Mouse (Mus musculus) brown adipose tissue, adult 24 weeks (tissue): ENCODE results near the gene Hmgb1. TPM values are rescaled to one million over a fixed set of nuclear protein-coding genes. Genes with fewer than 3 reads are reported as not detected.
A peak's percentile ranks its signal among the peaks of the same experiment; 100 is the strongest.

ENCODE experiments used
- H3K27ac ChIP-seq: fragments of 200-500 bp; replicated peaks from 2 replicates; pipeline ENCODE4 v1.5.1; 2012; ENCODE audit warnings: low read depth, mild to moderate bottlenecking, low read length
- H3K4me1 ChIP-seq: fragments of 200-500 bp; 2 replicates; pipeline ENCODE4 v1.6.1; 2012; ENCODE audit warnings: low read length, mixed read lengths; ENCODE audit not compliant: control insufficient read depth, insufficient read depth, insufficient read length
- H3K4me3 ChIP-seq: fragments of 200-500 bp; 2 replicates; pipeline ENCODE4 v1.5.1; 2012; ENCODE audit warnings: low read depth, mild to moderate bottlenecking, low read length, moderate library complexity; ENCODE audit not compliant: insufficient read depth
- polyA plus RNA-seq: library from polyadenylated mRNA; stranded (reverse); fragments of >200 nt; gene quantifications from 2 replicates; pipeline ENCODE4 v1.2.4, GENCODE M21; 2012; ENCODE audit not compliant: missing spikeins, insufficient read depth, insufficient read length

The Hmgb1 gene
- polyA plus RNA-seq, 1 experiment = 51.1 TPM

- Histone ChIP-seq H3K4me3 (peak overlapping the region; percentile 74), H3K4me1 (no peaks in the 10 kb centered on the region), H3K27ac (peak overlapping the region; percentile 91)
Observed at GRCm38 (mm10) chr5:149051194-149051570, 133.1 kb downstream of the Hmgb1 start.

DNA sequence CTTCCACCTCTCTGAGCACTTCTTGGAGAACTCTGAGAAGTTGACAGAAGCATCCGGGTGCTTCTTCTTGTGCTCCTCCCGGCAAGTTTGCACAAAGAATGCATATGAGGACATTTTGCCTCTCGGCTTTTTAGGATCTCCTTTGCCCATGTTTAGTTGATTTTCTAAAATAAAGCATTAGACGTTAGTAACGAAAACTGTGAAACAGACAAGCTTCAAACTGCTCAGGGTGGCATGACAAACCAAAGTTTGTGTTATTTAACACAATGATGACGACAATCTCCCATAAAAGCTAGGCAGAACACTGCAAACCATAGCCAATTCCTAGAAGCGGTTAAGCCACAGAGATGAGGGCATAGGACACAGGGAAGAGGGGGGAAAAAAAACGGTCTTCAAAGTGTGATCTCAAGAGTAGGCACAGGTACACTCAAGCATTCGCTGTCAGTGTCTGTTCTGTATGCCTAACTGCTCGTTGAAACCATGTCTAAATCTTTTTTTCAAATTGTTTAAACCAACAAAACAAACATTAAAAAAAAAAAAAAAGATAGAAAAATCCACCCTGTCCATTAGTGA lies 133.6 kb downstream of the Hmgb1 start:
- Histone ChIP-seq H3K27ac (peak overlapping the region; percentile 91), H3K4me1 (no peaks in the 10 kb centered on the region), H3K4me3 (peak overlapping the region; percentile 74)

GRCm38 (mm10) chr5:149049435-149049834 lies 134.9 kb downstream of the Hmgb1 start:
- Histone ChIP-seq H3K4me3 (no peak overlapping the region), H3K4me1 (no peaks in the 10 kb centered on the region), H3K27ac (no peak overlapping the region)

DNA sequence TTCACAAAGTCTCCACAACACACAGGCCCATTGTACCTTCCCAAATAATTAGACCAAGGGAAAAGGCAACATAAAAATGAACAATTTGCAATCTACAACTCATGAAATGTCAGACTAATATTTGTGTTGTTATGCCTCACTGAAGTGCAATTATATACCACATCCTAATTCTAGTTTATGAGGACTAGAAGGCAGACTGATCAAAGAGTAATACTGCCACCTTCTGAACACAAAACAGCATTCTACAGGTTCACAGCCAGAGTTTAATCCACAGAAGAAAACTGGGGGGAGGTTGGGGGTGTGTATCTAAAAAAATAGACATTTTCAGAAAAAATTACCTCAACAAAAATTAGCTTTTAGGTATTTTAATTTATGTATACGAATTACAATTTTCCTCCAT lies 135.3 kb downstream of the Hmgb1 start:
- Histone ChIP-seq H3K27ac (no peak overlapping the region), H3K4me3 (no peak overlapping the region), H3K4me1 (no peaks in the 10 kb centered on the region)

DNA sequence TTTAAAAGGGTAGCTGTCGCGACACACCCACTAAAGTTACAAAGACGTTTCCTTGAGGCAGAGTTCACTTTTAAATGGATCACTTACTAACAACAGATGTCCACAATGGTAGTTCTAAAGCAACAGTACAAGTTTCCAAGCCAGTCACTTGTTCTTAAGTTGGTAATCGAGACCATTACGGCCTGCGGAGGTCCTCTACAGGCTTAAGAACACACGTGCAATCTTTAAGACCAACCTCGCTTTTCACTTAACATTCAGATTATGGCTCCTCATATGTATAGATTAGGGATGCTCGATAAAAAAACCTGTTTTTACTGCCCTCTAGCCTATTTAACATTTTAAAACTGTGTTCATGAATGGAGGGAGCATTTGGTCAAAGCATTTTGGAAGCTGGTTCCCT lies 137.6 kb downstream of the Hmgb1 start:
- Histone ChIP-seq H3K4me1 (no peaks in the 10 kb centered on the region), H3K4me3 (no peak overlapping the region), H3K27ac (no peak overlapping the region)

DNA sequence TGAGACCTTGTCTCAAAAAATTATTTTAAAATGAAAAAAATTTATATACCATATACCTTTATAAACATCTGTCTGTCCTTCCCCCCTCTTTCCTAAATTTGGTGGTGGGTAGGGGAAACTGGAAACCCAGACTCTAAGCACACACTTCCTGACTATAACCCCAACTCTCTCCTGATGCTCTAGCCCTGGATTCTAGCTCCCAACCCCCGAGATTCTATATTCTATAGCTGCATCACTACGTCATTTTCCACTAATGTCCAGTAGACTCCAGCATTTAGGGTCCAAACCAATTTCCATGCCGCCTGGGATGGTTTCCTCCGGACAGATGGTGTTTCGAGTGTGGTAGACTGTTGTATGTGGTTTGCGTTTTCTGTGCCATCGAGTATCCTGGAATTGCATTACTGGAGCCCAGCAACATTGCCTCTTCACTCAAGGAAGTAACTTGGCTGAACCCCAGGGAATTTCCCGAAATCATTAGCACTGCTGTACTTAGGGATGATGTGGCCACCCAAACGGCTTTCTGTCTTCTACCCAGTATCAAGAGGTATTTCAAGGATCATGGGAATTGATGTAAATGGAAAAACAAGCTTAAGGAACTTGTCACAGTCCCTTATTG lies 138.7 kb downstream of the Hmgb1 start:
- Histone ChIP-seq H3K4me1 (no peaks in the 10 kb centered on the region), H3K27ac (no peak overlapping the region), H3K4me3 (no peak overlapping the region)

DNA sequence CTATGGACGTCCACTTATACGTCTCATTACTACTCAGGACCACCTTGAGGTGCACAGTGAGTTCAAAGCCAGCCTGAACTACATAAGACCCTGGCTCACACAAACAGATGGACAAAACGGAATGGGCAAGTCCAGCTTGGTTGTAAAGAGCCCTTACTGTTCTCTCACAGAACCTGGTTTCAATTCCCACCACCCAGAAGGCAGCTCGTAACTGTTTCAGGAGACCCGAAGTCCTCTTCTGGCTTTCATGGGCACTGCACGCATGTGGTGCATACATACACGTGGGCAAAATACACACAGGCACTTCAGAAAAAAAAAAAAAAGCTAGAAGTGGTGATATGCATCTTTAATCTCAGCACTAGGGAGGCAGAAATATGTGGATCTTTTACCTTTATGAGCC lies 139.2 kb downstream of the Hmgb1 start:
- Histone ChIP-seq H3K4me1 (no peaks in the 10 kb centered on the region), H3K27ac (no peak overlapping the region), H3K4me3 (no peak overlapping the region)

GRCm38 (mm10) chr5:149044067-149044466 lies 140.2 kb downstream of the Hmgb1 start:
- Histone ChIP-seq H3K4me3 (no peak overlapping the region), H3K27ac (no peak overlapping the region), H3K4me1 (no peaks in the 10 kb centered on the region)

DNA sequence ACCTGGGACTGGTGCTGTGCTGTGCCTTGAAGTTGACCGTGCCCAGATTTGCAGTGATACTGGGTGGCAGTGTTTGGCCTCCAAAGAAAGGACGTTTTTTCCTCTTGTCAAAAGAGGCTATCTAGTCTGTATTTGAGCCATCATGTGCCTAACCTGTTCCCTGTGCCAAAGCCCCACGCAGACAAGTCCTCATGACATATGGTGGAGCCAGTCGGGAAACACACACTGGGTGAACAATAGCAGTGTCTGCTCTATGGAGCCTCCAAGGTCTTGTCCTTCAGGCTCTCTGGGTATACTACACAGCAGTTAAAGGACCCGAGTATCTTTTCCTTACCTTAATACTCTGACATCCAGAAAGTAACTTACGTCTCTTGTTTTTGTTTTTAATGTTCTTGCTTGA lies 141.0 kb downstream of the Hmgb1 start:
- no peak overlapping the region for H3K4me3 ChIP-seq
- no peaks in the 10 kb centered on the region for H3K4me1 ChIP-seq
- no peak overlapping the region for H3K27ac ChIP-seq

- H3K4me3 ChIP-seq = no peak overlapping the region
- no peaks in the 10 kb centered on the region for H3K4me1 ChIP-seq
- no peak overlapping the region for H3K27ac ChIP-seq
Observed at GRCm38 (mm10) chr5:149039825-149040224, 144.5 kb downstream of the Hmgb1 start.

GRCm38 (mm10) chr5:149037729-149038128 lies 146.6 kb downstream of the Hmgb1 start:
- Histone ChIP-seq H3K4me3 (no peak overlapping the region), H3K27ac (no peak overlapping the region), H3K4me1 (no peaks in the 10 kb centered on the region)

DNA sequence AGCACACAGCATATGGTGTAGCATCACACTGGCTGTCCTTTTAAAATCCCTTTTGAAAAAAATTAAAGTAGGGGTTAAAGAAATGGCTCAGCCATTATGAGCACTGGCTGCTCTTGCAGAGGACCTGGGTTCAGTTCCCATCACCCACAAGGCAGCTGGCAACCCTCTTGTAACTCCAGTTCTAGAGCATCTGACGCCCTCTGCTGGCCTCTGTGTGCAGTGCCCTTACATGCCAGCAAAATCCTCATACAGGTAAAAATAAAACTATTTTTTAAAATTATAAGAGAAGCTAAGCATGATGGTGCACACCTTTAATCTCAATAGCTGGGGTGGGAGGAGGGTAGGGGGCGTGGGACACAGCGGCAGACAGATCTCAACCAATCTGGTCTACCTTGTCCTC lies 147.4 kb downstream of the Hmgb1 start:
- no peak overlapping the region for H3K27ac ChIP-seq
- H3K4me1 ChIP-seq = peaks cover 1% of the 10 kb centered on the region; the same call in 1 of the 2 replicates
- no peak overlapping the region for H3K4me3 ChIP-seq

DNA sequence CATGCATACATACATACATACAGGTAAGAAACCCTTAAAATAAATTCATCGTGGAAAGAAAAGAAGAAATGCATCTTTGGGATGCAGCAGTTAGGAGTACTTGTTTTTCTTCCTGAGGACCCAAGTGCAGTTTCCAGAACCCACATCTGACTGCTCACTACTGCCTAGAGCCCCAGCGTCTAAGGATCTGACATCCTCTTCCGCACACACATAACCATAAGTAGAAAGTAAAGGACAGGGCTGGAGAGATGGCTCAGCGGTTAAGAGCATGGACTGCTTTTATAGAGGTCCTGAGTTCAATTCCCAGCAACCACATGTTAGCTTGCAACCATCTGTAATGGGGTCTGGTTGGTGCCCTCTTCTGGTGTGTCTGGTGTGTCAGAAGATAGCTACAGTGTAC lies 151.9 kb downstream of the Hmgb1 start:
- no peak overlapping the region for H3K27ac ChIP-seq
- peaks cover 5% of the 10 kb centered on the region; the same call in 1 of the 2 replicates for H3K4me1 ChIP-seq
- H3K4me3 ChIP-seq = no peak overlapping the region

GRCm38 (mm10) chr5:149031199-149031750 lies 153.0 kb downstream of the Hmgb1 start:
- H3K27ac ChIP-seq = peak overlapping the region; percentile 75
- H3K4me3 ChIP-seq = peak overlapping the region; percentile 70
- H3K4me1 ChIP-seq = peaks cover 5% of the 10 kb centered on the region; the same call in 1 of the 2 replicates

- H3K27ac ChIP-seq = no peak overlapping the region
- H3K4me1 ChIP-seq = peaks cover 5% of the 10 kb centered on the region; the same call in 1 of the 2 replicates
- H3K4me3 ChIP-seq = no peak overlapping the region
Observed at GRCm38 (mm10) chr5:149030103-149030502, 154.2 kb downstream of the Hmgb1 start.

DNA sequence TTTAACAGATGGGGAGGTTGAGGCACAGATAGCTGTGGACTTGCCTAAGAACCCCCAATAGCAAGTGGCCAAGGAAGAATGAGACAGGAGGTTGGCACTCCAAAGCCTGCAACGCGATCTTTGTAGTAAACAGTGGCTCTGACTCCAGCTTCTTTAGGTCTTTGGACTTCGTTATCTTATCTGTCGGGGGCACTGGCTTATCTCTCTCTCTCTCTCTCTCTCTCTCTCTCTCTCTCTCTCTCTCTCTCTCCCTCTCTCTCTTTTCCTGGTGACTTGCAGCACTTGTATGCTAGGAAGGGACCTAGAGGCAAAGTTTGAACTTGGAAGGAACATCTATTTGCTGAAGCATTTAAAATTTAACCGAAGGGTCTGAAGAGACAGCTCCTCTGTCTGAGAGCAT lies 155.9 kb downstream of the Hmgb1 start:
- H3K4me3 ChIP-seq = no peak overlapping the region
- no peak overlapping the region for H3K27ac ChIP-seq
- H3K4me1 ChIP-seq = peaks cover 5% of the 10 kb centered on the region; the same call in 1 of the 2 replicates
